Mouse (Mus musculus) small intestine, adult 2 months (tissue): Measurements from ENCODE around the gene Lemd1.

Experiments used
- CTCF ChIP-seq: fragments of 200-500 bp; IDR thresholded peaks from 2 replicates; pipeline ENCODE4 v1.5.1; 2012; ENCODE audit warnings: low read depth, mild to moderate bottlenecking, control low read depth, inconsistent platforms, low read length, moderate library complexity, mixed read lengths; ENCODE audit not compliant: insufficient replicate concordance, insufficient read length; ENCODE audit errors: extremely low read depth
- POLR2A ChIP-seq: fragments of 200-500 bp; IDR thresholded peaks from 2 replicates; pipeline ENCODE4 v1.6.1; 2012; ENCODE audit warnings: low read depth, mild to moderate bottlenecking, control low read depth, inconsistent platforms, low read length, moderate library complexity

- TF ChIP-seq CTCF (no peak), POLR2A (no peak)
These were observed 55.4 kb downstream of the Lemd1 start for GRCm38 (mm10) chr1:132246641-132247040.
